Mouse (Mus musculus) MEL (cell line): ENCODE results near the gene Ifit1. TPM values are rescaled to one million over a fixed set of nuclear protein-coding genes. Genes with fewer than 3 reads are reported as not detected.

Experiments used
- DNase-seq: peaks from one replicate; pipeline ENCODE4 v3.0.0; 2011; ENCODE audit warnings: low read depth, low spot score
- H3K27ac ChIP-seq: 2 replicates; pipeline ENCODE4 v1.5.1; 2012; ENCODE audit warnings: low read depth, mild to moderate bottlenecking, control low read depth, low read length, moderate library complexity; ENCODE audit not compliant: control insufficient read depth
- H3K27me3 ChIP-seq, 2 experiments: fragments of 150-350 bp in 1 of 2; sonication (generic) in 1 of 2; 2 replicates each; pipeline ENCODE4 v1.6.1; 2012; ENCODE audit warnings: low read length in 2 of 2, mild to moderate bottlenecking in 2 of 2, improper control_type of control experiment in 1 of 2, moderate library complexity in 1 of 2; ENCODE audit not compliant: insufficient read depth in 2 of 2, control insufficient read depth in 1 of 2
- H3K36me3 ChIP-seq, 2 experiments: 2 replicates each; pipeline ENCODE4 v1.6.1; 2012 to 2014; ENCODE audit warnings: low read length in 2 of 2, improper control_type of control experiment in 1 of 2, inconsistent platforms in 1 of 2, mild to moderate bottlenecking in 1 of 2; ENCODE audit not compliant: insufficient read depth in 2 of 2, control insufficient read depth in 1 of 2
- H3K4me1 ChIP-seq, 2 experiments: fragments of 150-350 bp in 1 of 2; sonication (generic) in 1 of 2; 2 replicates each; pipeline ENCODE4 v1.6.1; 2012; ENCODE audit warnings: low read length in 2 of 2, improper control_type of control experiment in 1 of 2, mild to moderate bottlenecking in 1 of 2; ENCODE audit not compliant: insufficient read depth in 2 of 2, control insufficient read depth in 1 of 2
- H3K4me3 ChIP-seq, 2 experiments: fragments of 150-350 bp in 1 of 2; sonication (generic) in 1 of 2; 2 replicates each; pipeline ENCODE4 v1.5.1; 2012; ENCODE audit warnings: low read depth in 2 of 2, low read length in 2 of 2, mild to moderate bottlenecking in 2 of 2, moderate library complexity in 2 of 2, control low read depth in 1 of 2, improper control_type of control experiment in 1 of 2; ENCODE audit not compliant: control insufficient read depth in 1 of 2, insufficient read depth in 1 of 2
- H3K79me2 ChIP-seq: 2 replicates; pipeline ENCODE4 v1.6.1; 2012; ENCODE audit warnings: mild to moderate bottlenecking, low read length, moderate library complexity; ENCODE audit not compliant: control insufficient read depth, poor library complexity, insufficient read depth
- H3K9ac ChIP-seq: 2 replicates; pipeline ENCODE4 v1.6.1; 2012; ENCODE audit warnings: low read depth, mild to moderate bottlenecking, control low read depth, low read length, moderate library complexity; ENCODE audit not compliant: control insufficient read depth, poor library complexity, severe bottlenecking
- H3K9me3 ChIP-seq: fragments of 150-350 bp; sonication (generic); replicated peaks from 2 replicates; pipeline ENCODE4 v1.6.1; 2012; ENCODE audit warnings: mild to moderate bottlenecking, low read length, improper control_type of control experiment, moderate library complexity; ENCODE audit not compliant: insufficient read depth
- CHD1 ChIP-seq: IDR thresholded peaks from 2 replicates; pipeline ENCODE4 v1.6.1; 2012; ENCODE audit warnings: low read depth, mild to moderate bottlenecking, inconsistent platforms, low read length, improper control_type of control experiment
- CHD2 ChIP-seq: IDR thresholded peaks from 2 replicates; pipeline ENCODE4 v1.6.1; 2011; ENCODE audit warnings: low read length, improper control_type of control experiment
- E2F4 ChIP-seq: IDR thresholded peaks from 2 replicates; pipeline ENCODE4 v1.6.1; 2011; ENCODE audit warnings: low read depth, low read length, improper control_type of control experiment, borderline replicate concordance
- ETS1 ChIP-seq: IDR thresholded peaks from 2 replicates; pipeline ENCODE4 v1.6.1; 2012; ENCODE audit warnings: low read depth, mild to moderate bottlenecking, inconsistent platforms, low read length, improper control_type of control experiment, moderate library complexity
- GATA1 ChIP-seq: IDR thresholded peaks from 2 replicates; pipeline ENCODE4 v1.6.1; 2011; ENCODE audit warnings: low read depth, low read length, improper control_type of control experiment
- JUND ChIP-seq: IDR thresholded peaks from 2 replicates; pipeline ENCODE4 v1.6.1; 2011; ENCODE audit warnings: low read depth, mild to moderate bottlenecking, improper control_type of control experiment, low read length
- MAFK ChIP-seq: IDR thresholded peaks from 2 replicates; pipeline ENCODE4 v1.6.1; 2011; ENCODE audit warnings: low read depth, mild to moderate bottlenecking, low read length, improper control_type of control experiment, borderline replicate concordance
- MAX ChIP-seq: IDR thresholded peaks from 2 replicates; pipeline ENCODE4 v1.6.1; 2011; ENCODE audit warnings: low read length, improper control_type of control experiment
- MAZ ChIP-seq: IDR thresholded peaks from 2 replicates; pipeline ENCODE4 v1.6.1; 2012; ENCODE audit warnings: low read depth, mild to moderate bottlenecking, inconsistent platforms, low read length, improper control_type of control experiment
- MYB ChIP-seq: IDR thresholded peaks from 2 replicates; pipeline ENCODE4 v1.6.1; 2011; ENCODE audit warnings: mild to moderate bottlenecking, low read depth, low read length, improper control_type of control experiment
- MYC ChIP-seq: IDR thresholded peaks from 2 replicates; pipeline ENCODE4 v1.6.1; 2011; ENCODE audit warnings: low read depth, mild to moderate bottlenecking, low read length, improper control_type of control experiment, moderate library complexity
- NELFE ChIP-seq: IDR thresholded peaks from 2 replicates; pipeline ENCODE4 v1.6.1; 2011; ENCODE audit warnings: low read depth, low read length, improper control_type of control experiment
- POLR2AphosphoS2 ChIP-seq: IDR thresholded peaks from 2 replicates; pipeline ENCODE4 v1.6.1; 2011; ENCODE audit warnings: low read length, improper control_type of control experiment
- POLR2AphosphoS5 ChIP-seq: IDR thresholded peaks from 2 replicates; pipeline ENCODE4 v1.6.1; 2012; ENCODE audit warnings: low read depth, borderline replicate concordance, mild to moderate bottlenecking, inconsistent platforms, low read length, moderate library complexity, mixed read lengths
- RAD21 ChIP-seq: IDR thresholded peaks from 2 replicates; pipeline ENCODE4 v1.6.1; 2011; ENCODE audit warnings: mild to moderate bottlenecking, low read depth, low read length, improper control_type of control experiment
- SIN3A ChIP-seq: IDR thresholded peaks from 2 replicates; pipeline ENCODE4 v1.6.1; 2012; ENCODE audit warnings: low read length, improper control_type of control experiment, inconsistent platforms
- TAL1 ChIP-seq: IDR thresholded peaks from 2 replicates; pipeline ENCODE4 v1.6.1; 2012; ENCODE audit warnings: mild to moderate bottlenecking, inconsistent platforms, low read length, moderate library complexity, mixed read lengths
- TBP ChIP-seq: IDR thresholded peaks from 2 replicates; pipeline ENCODE4 v1.8.0; 2011; ENCODE audit warnings: low read depth, low read length, improper control_type of control experiment
- USF1 ChIP-seq: IDR thresholded peaks from 2 replicates; pipeline ENCODE4 v1.6.1; 2014; ENCODE audit warnings: low read depth, mild to moderate bottlenecking, inconsistent platforms, low read length, improper control_type of control experiment, moderate library complexity
- ZKSCAN1 ChIP-seq: IDR thresholded peaks from 2 replicates; pipeline ENCODE4 v1.6.1; 2012; ENCODE audit warnings: low read depth, mild to moderate bottlenecking, inconsistent platforms, low read length, improper control_type of control experiment, moderate library complexity
- ZMIZ1 ChIP-seq: IDR thresholded peaks from 2 replicates; pipeline ENCODE4 v1.6.1; 2012; ENCODE audit warnings: low read depth, mild to moderate bottlenecking, inconsistent platforms, low read length, improper control_type of control experiment, moderate library complexity
- polyA plus RNA-seq, 2 experiments: library from polyadenylated mRNA; stranded (reverse) in 1 of 2; unstranded in 1 of 2; fragments of >175 nt in 1 of 2; fragments of >200 nt in 1 of 2; gene quantifications; 2 replicates each; pipeline versions ENCODE4 v1.2.1 to v1.2.4; 2012; ENCODE audit warnings: low replicate concordance in 2 of 2, low read depth in 1 of 2; ENCODE audit not compliant: insufficient read length in 2 of 2, insufficient read depth in 1 of 2, missing spikeins in 1 of 2
- total RNA-seq: library from RNA; depleted of rRNA; stranded (reverse); fragments of 300-350 nt; gene quantifications from 2 replicates; pipeline ENCODE4 v1.2.3, GENCODE M21; 2012

Ifit1 gene
- total and polyA plus RNA-seq, 3 experiments: 0.12 to 0.31 TPM; not detected in 1

DNA sequence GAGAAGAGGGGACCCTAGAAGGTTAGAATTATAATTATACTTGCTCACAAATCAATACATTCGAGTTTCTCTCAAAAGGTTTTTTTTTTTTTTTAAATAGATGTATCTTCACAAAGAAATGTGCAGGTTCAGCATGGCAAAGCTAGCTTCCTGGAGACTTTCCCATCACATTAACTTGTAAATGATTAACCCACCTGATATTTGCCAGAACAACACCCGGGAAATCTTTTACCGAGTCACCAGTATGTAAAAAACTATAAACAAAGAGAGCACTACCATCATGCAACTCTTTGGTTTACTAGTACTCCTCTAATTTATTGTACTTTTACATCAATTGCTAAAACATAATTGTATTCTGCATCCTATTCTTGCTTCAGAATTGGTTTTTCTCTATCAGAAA is 57.8 kb downstream of the Ifit1 start:
- Histone ChIP-seq H3K79me2 (no peaks in the 10 kb centered on the region), H3K27me3 (no peaks in the 10 kb centered on the region; a peak in 2 of 4 replicates), H3K27ac (no peak overlapping the region), H3K4me1 (no peaks in the 10 kb centered on the region), H3K9ac (no peak overlapping the region), H3K4me3 (no peak overlapping the region), H3K36me3 (no peaks in the 10 kb centered on the region), H3K9me3 (no peaks in the 10 kb centered on the region)
- TF ChIP-seq E2F4: no peak
- no peak for TF ChIP-seq TAL1
- TF ChIP-seq POLR2AphosphoS5: no peak
- no peak for TF ChIP-seq POLR2AphosphoS2
- TF ChIP-seq GATA1: no peak
- TF ChIP-seq MYC: no peak
- TF ChIP-seq ZKSCAN1: no peak
- no peak for TF ChIP-seq USF1
- TF ChIP-seq MAX: no peak
- DNase-seq: no peak

DNA sequence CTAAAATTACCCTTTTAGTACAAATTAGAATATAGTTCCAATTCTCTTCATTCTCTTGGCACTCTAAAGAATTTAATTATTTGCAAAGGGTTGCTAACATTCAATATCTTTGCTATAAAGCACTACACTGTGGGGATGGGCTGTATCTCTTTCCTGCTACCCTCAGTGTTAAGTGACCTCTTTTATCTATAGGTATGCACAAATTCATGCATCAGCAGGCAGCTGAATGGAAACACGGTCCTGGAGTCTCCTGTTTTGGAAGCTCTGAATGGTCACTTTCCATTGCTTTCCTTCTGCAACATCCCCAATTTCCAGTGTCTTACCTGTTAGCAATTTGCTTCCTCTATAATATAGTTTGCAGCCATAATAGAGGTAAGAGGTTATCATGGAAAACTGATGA is 58.2 kb downstream of the Ifit1 start:
- H3K36me3 ChIP-seq: no peaks in the 10 kb centered on the region
- H3K4me1 ChIP-seq: no peaks in the 10 kb centered on the region
- H3K9me3 ChIP-seq: no peaks in the 10 kb centered on the region
- H3K27ac ChIP-seq: no peak overlapping the region
- H3K9ac ChIP-seq: no peak overlapping the region
- H3K79me2 ChIP-seq: no peaks in the 10 kb centered on the region
- no peak for DNase-seq
- TF ChIP-seq SIN3A (no peak), ETS1 (no peak)
- no peak overlapping the region for H3K4me3 ChIP-seq
- no peaks in the 10 kb centered on the region; a peak in 2 of 4 replicates for H3K27me3 ChIP-seq

DNA sequence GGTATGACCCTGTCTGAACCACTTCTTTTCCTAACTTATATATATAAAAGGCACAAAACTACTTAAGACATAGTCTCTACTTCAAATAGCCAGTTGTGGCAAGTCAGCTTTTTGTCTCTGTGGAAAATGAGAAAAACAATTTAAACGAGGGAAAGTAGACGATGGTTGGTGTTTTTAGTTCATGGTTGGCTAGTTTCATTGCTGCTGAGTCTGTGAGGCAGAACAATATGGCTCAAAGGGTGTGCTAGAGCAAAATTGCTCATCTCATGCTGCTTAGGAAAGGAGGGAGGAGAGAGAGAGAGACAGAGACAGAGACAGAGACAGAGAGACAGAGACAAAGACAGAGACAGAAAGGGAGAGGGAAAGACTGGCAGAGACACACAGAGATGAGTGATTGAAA is 58.6 kb downstream of the Ifit1 start:
- no peak overlapping the region for H3K9ac ChIP-seq
- TF ChIP-seq TAL1 (no peak), TBP (no peak), E2F4 (no peak), MAFK (no peak), MAZ (no peak), CHD1 (no peak), NELFE (no peak), ZMIZ1 (no peak), USF1 (no peak), CHD2 (no peak), JUND (no peak), SIN3A (no peak), ZKSCAN1 (no peak), RAD21 (no peak), MYB (no peak)
- TF ChIP-seq, all 39 proteins: peak for 0
- DNase-seq: no peak

More for the DNA sequence above, 58.6 kb downstream of the Ifit1 start:
- Histone ChIP-seq H3K4me1 (no peaks in the 10 kb centered on the region), H3K27ac (no peak overlapping the region), H3K79me2 (no peaks in the 10 kb centered on the region), H3K36me3 (no peaks in the 10 kb centered on the region), H3K4me3 (no peak overlapping the region), H3K27me3 (no peaks in the 10 kb centered on the region; a peak in 2 of 4 replicates), H3K9me3 (no peaks in the 10 kb centered on the region)
